Comparison of ENCODE assay signal across 15 mouse cellular contexts in genomic region chr16:65069867-65070266, GRCm38 (mm10). TPM values are rescaled to one million over a fixed set of nuclear protein-coding genes. Genes with fewer than 3 reads are reported as not detected.
"Had no signal": no experiment of that assay in that cellular context is flagged by ENCODE, and none has a peak within 500 bp of the region (broad histone marks: within the 10 kb centered on the region; RNA-seq: fewer than 3 reads in every experiment).

No protein-coding gene starts in this region.

- DNase-seq: lung, adult 2 months; lung, postnatal 14 days; lung, postnatal 36 days; right cerebral cortex, postnatal 14 days; thymus, adult 2 months; thymus, postnatal 25 days; thymus, postnatal 4 days had no signal

RNA-seq across cellular contexts. Expression of gene Htr1f, which starts 35.8 kb away (rescaled TPM):
- total RNA-seq: megakaryocyte progenitor cell, adult 5-6 weeks; monocyte, adult 5-6 weeks; neutrophil, adult 5-6 weeks had no signal
- polyA plus RNA-seq: lung, adult 2 months; lung, embryonic 15.5 days; lung, postnatal 0 days; macrophage; spleen, adult 2 months; stomach, postnatal 0 days; thymus, adult 2 months had no signal
